In genomic region chr8:78023936-78024335, GRCm38 (mm10) we compare ENCODE assay signal across 14 mouse cellular contexts.
DNase-seq lines count a peak whose midpoint lies in the region; ATAC-seq and TF ChIP-seq lines count a peak whose summit lies in the region.
"Had no signal": no experiment of that assay in that cellular context is flagged by ENCODE, and none has a peak within 500 bp of the region (broad histone marks: within the 10 kb centered on the region; RNA-seq: fewer than 3 reads in every experiment).

No protein-coding gene starts in this region.

- no peak for DNase-seq in heart, adult 18-20 months
- no peak for DNase-seq in kidney, adult 9 months
- DNase-seq in lung, postnatal 0 days (ENCODE audit: low spot score), result no peak
- DNase-seq in lung, adult 2 months, result no peak
- DNase-seq in left cerebral cortex, adult 9 months (ENCODE audit: low spot score in 2 of 2), result no peak
- DNase-seq: adrenal gland, postnatal 14 days; cerebellum, postnatal 10 days; lung, postnatal 14 days had no signal

- H3K27ac ChIP-seq in heart, embryonic 12.5 days (ENCODE audit: poor library complexity, severe bottlenecking), result peak overlapping the region; percentile 77
- peak overlapping the region; percentile 88 for H3K27ac ChIP-seq in kidney, embryonic 15.5 days
- peak overlapping the region; percentile 68 for H3K27ac ChIP-seq in lung, postnatal 0 days (ENCODE audit: low read length)
- H3K27ac ChIP-seq in stomach, embryonic 15.5 days, result peak overlapping the region; percentile 83
- H3K27ac ChIP-seq: forebrain, embryonic 10.5 days; midbrain, embryonic 12.5 days had no signal

- H3K4me3 ChIP-seq in heart, embryonic 12.5 days, result no peak overlapping the region
- H3K4me3 ChIP-seq in kidney, embryonic 15.5 days (replicated peaks), result no peak overlapping the region
- H3K4me3 ChIP-seq in lung, postnatal 0 days (ENCODE audit: low read depth, low read length), result no peak overlapping the region
- H3K4me3 ChIP-seq in lung, adult 2 months (replicated peaks; ENCODE audit: extremely low read depth, low read depth, low read length), result no peak overlapping the region
- H3K4me3 ChIP-seq in stomach, embryonic 15.5 days (replicated peaks), result no peak overlapping the region
- H3K4me3 ChIP-seq: forebrain, embryonic 10.5 days; midbrain, embryonic 12.5 days had no signal

- WGBS in heart, embryonic 12.5 days, result 60% methylated on average over 4 of the region's 4 CpGs
- 48% methylated on average over 4 of the region's 4 CpGs for WGBS in kidney, embryonic 15.5 days
- WGBS in lung, postnatal 0 days, result 22% methylated on average over 4 of the region's 4 CpGs
- WGBS in lung, adult 2 months, result 41% methylated on average over 4 of the region's 4 CpGs
- 31% methylated on average over 4 of the region's 4 CpGs for WGBS in stomach, embryonic 15.5 days

- H3K36me3 ChIP-seq in heart, embryonic 12.5 days, result no peaks in the 10 kb centered on the region
- no peaks in the 10 kb centered on the region for H3K36me3 ChIP-seq in kidney, embryonic 15.5 days
- H3K36me3 ChIP-seq in lung, postnatal 0 days (ENCODE audit: insufficient read depth, low read length), result no peaks in the 10 kb centered on the region
- no peaks in the 10 kb centered on the region for H3K36me3 ChIP-seq in stomach, embryonic 15.5 days
- H3K36me3 ChIP-seq: forebrain, embryonic 10.5 days; G1E; midbrain, embryonic 12.5 days had no signal

- TF ChIP-seq POLR2A in lung, adult 2 months (IDR thresholded peaks at IDR 0.05; ENCODE audit: borderline replicate concordance, extremely low read depth, low read depth, low read length), result no peak

- H3K4me2 ChIP-seq in heart, embryonic 12.5 days, result no peak overlapping the region
- peak overlapping the region; percentile 22; the same call in 1 of the 2 replicates for H3K4me2 ChIP-seq in kidney, embryonic 15.5 days
- no peak overlapping the region for H3K4me2 ChIP-seq in lung, postnatal 0 days (replicated peaks; ENCODE audit: low read depth, low read length)
- no peak overlapping the region for H3K4me2 ChIP-seq in stomach, embryonic 15.5 days
- H3K4me2 ChIP-seq: midbrain, embryonic 12.5 days had no signal

- H3K9ac ChIP-seq in heart, embryonic 12.5 days, result no peak overlapping the region
- H3K9ac ChIP-seq in kidney, embryonic 15.5 days, result no peak overlapping the region
- no peak overlapping the region for H3K9ac ChIP-seq in lung, postnatal 0 days (replicated peaks; ENCODE audit: low read depth)
- no peak overlapping the region for H3K9ac ChIP-seq in stomach, embryonic 15.5 days
- H3K9ac ChIP-seq: midbrain, embryonic 12.5 days had no signal

- TF ChIP-seq CTCF in lung, postnatal 0 days (IDR thresholded peaks at IDR 0.05), result no peak
- no peak for TF ChIP-seq CTCF in lung, adult 2 months (IDR thresholded peaks at IDR 0.05; ENCODE audit: insufficient read depth, low read length)

- no peak for ATAC-seq in heart, embryonic 12.5 days (ENCODE audit: insufficient number of reproducible peaks, low FRiP score)
- peak; percentile 18; the same call in 1 of the 2 replicates for ATAC-seq in kidney, embryonic 15.5 days (replicated peaks; ENCODE audit: low FRiP score)
- ATAC-seq in lung, postnatal 0 days, result peak; percentile 18
- 0 out of 2 replicates have a peak, but pooled peaks have one; percentile 8 for ATAC-seq in stomach, embryonic 15.5 days (ENCODE audit: insufficient read depth, low FRiP score, low read depth)

- H3K9me3 ChIP-seq in heart, embryonic 12.5 days (replicated peaks), result no peaks in the 10 kb centered on the region
- H3K9me3 ChIP-seq in kidney, embryonic 15.5 days (replicated peaks), result no peaks in the 10 kb centered on the region
- H3K9me3 ChIP-seq in lung, postnatal 0 days (ENCODE audit: low read length), result no peaks in the 10 kb centered on the region
- no peaks in the 10 kb centered on the region for H3K9me3 ChIP-seq in stomach, embryonic 15.5 days
- H3K9me3 ChIP-seq: forebrain, embryonic 10.5 days; G1E; midbrain, embryonic 12.5 days had no signal

- no peak for TF ChIP-seq EP300 in lung, postnatal 0 days (IDR thresholded peaks at IDR 0.05)

- H3K4me1 ChIP-seq in heart, embryonic 12.5 days (replicated peaks), result peaks cover 18% of the 10 kb centered on the region
- H3K4me1 ChIP-seq in kidney, embryonic 15.5 days, result peaks cover 20% of the 10 kb centered on the region
- peaks cover 11% of the 10 kb centered on the region; the same call in 1 of the 2 replicates for H3K4me1 ChIP-seq in lung, postnatal 0 days (ENCODE audit: insufficient read depth, low read depth, low read length)
- H3K4me1 ChIP-seq in lung, adult 2 months (ENCODE audit: control insufficient read depth, insufficient read depth, low read length), result peaks cover 9% of the 10 kb centered on the region
- H3K4me1 ChIP-seq in stomach, embryonic 15.5 days, result peaks cover 17% of the 10 kb centered on the region

- no peaks in the 10 kb centered on the region for H3K27me3 ChIP-seq in heart, embryonic 12.5 days (replicated peaks)
- H3K27me3 ChIP-seq in kidney, embryonic 15.5 days, result no peaks in the 10 kb centered on the region
- no peaks in the 10 kb centered on the region for H3K27me3 ChIP-seq in lung, postnatal 0 days (replicated peaks; ENCODE audit: insufficient read depth, low read length)
- no peaks in the 10 kb centered on the region for H3K27me3 ChIP-seq in stomach, embryonic 15.5 days (replicated peaks)
- H3K27me3 ChIP-seq: midbrain, embryonic 12.5 days had no signal
